Mouse (Mus musculus) c-Kit-positive CD71-positive TER-119-positive erythroid progenitor cells, embryonic 14.5 days (primary cell): Measurements from ENCODE around the gene 4930556J24Rik.
"Not testable (repeated sequence)": the region's sequence is repeated elsewhere in the genome, so short reads cannot be mapped to it uniquely, and the experiment has no call there.

Experiments
- DNase-seq: peaks from one replicate; pipeline ENCODE4 v3.0.0-alpha.2; 2013; ENCODE audit warnings: low spot score

Gene 4930556J24Rik

DNA sequence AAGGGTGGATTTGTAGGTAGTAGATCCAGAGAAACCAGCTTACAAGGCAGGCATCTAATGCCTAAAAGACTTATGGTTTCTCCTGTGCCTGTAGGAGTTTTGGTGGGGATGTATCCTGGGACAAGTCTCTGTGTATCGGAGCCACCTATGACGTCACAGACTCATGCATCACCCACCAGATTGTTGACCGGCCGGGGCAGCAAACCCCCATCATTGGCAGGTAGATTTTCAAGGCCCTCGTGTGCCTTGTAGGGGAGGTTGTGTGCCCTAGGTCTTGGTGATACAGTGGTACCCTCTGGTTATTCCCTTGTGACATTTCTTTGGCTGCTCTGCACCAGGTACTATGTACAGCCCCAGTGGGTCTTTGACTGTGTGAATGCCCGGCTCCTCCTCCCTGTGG, at the start of gene 4930556J24Rik:
TSS of gene 4930556J24Rik (minus strand) at position 101 of the 400 bp plus-strand sequence.
- no peak for DNase-seq

DNA sequence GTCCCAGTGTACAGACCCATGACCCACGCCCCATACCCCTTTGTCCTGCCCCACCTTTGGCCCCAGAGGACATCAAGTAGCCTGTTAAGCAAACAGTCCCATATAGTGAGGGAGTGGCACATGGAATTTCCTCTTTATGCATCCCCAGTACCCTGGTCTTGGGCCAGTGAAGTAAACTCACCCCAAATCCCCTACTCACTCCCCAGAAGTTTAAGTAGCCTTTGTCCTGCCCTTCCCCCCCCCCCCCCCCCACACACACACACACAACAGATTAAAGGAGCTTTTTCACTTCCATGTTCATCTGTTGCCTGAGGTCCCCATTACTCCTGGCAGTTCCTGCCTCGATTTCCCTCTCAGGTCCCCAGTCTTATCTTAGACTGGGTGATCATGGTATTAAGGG, 46.7 kb upstream of the 4930556J24Rik start:
- no peak for DNase-seq

- DNase-seq = not testable (repeated sequence)
Measured at GRCm38 (mm10) chr11:4022111-4022510, 45.5 kb upstream of the 4930556J24Rik start.

DNA sequence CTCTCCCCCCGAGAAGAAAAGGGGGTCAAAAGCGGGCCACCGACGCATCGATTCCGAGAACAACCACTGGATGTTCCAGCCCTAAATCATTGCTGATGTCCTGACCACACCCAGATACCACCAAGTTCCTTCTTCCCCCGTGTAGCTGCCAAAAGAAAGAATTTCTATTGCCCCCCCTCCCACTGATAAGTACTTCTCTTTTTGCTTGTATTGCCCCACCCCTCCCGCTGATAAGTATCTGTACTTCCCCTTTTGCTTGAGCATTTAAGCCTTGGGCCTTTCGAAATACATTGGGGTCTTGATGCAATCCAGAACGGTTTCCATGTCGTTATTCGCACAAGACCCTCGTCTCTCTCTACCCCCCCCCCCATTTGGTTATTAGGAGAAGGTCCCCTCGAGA, 39.2 kb upstream of the 4930556J24Rik start:
- not testable (repeated sequence) for DNase-seq

DNA sequence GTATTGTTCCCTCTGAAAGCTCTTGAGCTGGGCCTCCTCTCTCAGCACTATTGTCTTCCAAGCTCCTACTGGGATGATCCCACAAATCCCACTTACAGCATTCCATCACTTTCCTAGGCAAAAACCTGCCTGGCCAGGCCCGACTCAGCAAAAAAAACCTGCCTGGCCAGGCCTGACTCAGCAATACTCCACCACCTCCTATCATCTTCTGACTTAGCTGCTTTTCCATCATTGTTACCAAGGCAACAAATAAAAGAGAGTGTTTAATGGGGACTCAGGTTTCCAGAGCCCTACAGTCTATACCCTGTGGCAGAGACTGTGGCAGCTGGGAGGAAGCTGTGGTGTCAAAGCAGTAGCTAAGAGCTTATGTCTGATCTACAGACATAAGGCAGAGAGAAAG, 36.0 kb upstream of the 4930556J24Rik start:
- no peak for DNase-seq

GRCm38 (mm10) chr11:4006462-4006861, 29.9 kb upstream of the 4930556J24Rik start:
- DNase-seq = no peak

GRCm38 (mm10) chr11:4005220-4005805, 28.7 kb upstream of the 4930556J24Rik start:
- no peak for DNase-seq

- DNase-seq = peak; percentile 37
Measured at GRCm38 (mm10) chr11:4001603-4002002, 25.0 kb upstream of the 4930556J24Rik start.

DNA sequence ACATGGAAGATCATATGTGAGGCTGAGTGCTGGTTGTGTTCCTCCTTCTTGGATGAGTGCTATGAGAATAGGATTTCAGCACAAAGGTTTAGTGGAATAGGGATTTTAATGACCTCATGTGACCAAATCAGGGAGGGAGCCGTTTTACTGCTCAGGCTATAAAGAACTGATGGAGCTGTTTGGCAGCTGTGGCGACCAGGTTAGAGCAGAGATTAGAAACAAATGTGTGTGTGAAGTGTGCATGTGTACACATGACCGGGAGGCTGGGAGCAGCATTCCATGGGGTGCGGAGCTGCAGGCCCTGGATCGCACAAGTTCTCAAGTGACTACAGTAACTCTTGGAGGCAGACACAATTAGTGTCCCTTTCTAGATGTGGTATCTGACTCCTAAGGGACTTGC, 23.0 kb upstream of the 4930556J24Rik start:
- DNase-seq = no peak

- no peak for DNase-seq
Measured at GRCm38 (mm10) chr11:3997978-3998720, 21.6 kb upstream of the 4930556J24Rik start.

GRCm38 (mm10) chr11:3996840-3997239, 20.3 kb upstream of the 4930556J24Rik start:
- DNase-seq = no peak

GRCm38 (mm10) chr11:3995511-3995910, 18.9 kb upstream of the 4930556J24Rik start:
- no peak for DNase-seq

- DNase-seq = no peak
Measured at GRCm38 (mm10) chr11:3993914-3994313, 17.3 kb upstream of the 4930556J24Rik start.

GRCm38 (mm10) chr11:3993132-3993531, 16.6 kb upstream of the 4930556J24Rik start:
- DNase-seq = no peak

DNA sequence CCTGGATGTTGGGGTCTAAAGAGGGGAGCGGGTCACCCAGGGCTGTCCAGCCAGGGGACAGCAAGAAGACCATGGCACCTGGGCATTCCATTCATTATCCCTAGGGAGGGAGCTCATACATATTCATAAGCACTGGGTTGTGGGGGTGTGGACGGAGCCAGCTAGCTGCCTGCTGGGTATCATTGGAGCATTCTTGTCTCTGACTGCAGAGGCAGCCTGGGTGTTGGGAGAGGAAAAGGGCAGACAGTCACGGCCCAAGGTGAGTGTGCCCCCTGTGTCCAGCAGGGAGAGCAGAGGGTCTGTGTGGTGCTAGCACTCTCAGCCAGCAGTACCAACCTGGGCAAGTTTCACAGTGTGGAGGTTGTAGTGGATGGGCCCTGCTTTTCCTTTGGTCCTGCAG, 13.2 kb upstream of the 4930556J24Rik start:
- DNase-seq = no peak

DNA sequence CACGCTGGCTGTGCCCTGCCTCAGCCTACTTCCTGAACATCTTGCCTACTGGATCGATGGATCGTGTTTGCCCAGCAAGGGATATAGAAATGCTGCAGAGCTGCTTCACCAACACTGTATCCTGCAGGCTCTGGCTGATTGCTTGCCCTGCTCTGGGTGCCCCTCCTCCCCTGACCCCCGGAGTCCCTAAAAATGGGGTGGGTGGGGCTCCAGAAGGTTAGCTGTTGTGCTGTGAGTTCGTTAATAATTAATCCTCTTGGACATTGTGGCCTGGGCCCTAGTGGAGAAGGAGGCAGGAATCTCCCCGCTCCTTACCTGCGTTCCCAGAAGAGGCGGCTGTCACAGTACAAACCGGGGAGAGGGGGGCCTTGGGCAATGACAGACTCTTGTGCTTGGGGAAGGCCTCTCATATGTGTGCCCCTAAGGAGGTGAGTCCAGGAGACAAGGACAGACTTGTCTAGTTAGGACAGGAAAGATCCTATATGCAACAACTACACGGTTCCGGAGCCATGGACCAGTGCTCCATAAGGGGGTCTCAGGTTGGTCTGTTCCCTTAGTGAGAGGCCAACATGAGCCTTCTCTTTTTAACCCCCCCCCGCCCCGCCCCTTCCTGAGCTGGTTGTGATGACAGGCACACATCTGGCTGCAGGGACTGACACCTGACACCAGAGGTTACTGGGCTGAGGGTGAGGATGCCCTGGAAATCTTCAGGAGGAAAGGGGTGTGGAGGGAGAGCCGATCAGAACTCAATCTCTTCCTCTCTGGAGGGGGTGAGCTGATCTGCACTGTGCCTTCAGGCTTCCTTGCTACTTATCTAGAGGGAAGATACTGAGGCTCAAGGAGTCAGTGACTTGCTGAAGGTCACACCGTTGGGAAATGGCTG, 7.5 kb upstream of the 4930556J24Rik start:
- DNase-seq = no peak

DNA sequence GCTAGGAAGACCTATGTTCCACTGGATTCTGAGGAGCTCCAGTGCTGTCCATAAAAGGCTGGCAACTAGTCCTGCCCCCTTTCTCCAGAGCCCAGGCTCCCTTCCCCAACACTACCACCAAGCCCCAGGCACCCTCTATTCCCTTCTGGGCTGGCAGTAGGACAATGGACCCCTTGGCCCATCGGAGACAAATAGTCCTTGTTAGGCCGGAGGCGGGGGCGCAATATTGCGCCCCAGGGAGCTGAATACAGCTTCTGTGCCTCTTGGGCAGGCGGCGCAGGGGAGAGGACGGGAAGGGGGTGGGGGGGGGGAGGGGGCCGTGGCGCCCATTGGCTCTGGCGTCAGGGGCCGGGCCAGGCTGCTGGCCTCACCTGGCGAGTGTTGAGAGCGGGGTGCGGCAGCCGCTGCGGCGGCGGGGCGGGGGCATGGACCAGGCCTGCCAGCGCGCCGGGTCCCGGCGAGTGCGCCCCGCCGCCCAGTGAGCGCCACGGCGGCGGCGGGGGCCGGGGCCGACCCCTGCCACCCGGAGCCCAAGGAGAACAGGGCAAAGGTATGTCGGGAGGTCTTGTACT, 6.8 kb upstream of the 4930556J24Rik start, which contains the start of gene Gal3st1:
TSS of gene Gal3st1 (plus strand) at position 346 of the 572 bp plus-strand sequence.
- no peak for DNase-seq

DNA sequence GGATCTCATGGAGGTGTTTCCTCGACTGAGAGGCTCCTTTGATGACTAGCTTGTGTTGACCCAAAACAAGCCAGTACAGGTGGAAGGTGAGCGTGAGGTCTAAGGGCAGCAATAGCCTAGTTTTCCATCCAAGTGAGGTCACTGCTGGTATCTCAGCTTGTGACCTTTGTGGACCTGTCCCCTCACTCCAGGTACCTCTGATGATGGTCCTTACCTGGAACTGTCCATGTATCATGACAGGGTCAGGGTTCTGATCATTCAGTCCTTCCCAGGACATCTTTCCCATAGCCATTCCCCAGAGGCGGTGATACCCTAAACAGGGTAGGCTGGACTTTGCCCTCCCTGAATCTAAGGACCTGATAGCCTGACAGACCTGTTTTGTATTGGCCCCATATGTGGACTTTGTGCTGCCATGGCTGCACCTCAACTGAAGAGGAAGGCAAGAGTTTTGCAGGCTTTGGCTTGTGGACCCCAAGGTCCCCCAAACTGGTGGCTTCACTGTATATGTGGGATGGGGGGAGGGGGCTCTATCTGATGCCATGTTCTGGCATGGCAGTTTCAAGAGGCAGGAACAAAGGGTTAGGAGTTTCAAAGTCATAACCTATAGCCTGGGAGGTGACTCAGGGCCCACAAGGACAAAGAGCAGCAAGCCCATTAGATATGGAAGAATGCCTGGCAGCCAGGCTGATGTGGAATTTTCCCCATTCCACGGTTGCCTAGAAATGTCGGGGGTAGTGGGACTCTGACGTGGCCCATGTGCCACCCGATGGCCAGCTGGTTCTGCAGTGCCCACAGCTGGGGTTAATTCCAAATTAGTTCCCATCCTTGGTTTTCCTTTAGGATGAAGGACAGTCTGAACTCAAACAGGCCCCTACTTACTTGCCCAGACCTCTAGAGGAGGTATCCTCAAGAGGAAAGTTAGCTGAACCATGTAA, 6.0 kb upstream of the 4930556J24Rik start:
- DNase-seq = no peak

- no peak for DNase-seq
Measured at GRCm38 (mm10) chr11:3981536-3981935, 5.0 kb upstream of the 4930556J24Rik start.

- no peak for DNase-seq
Measured at GRCm38 (mm10) chr11:3978421-3978820, 1.8 kb upstream of the 4930556J24Rik start.

- DNase-seq = no peak
Measured at GRCm38 (mm10) chr11:3974311-3974710, 2.3 kb downstream of the 4930556J24Rik start.
